Mouse (Mus musculus): Measurements from ENCODE around the gene Zfp385b. TPM values are rescaled to one million over a fixed set of nuclear protein-coding genes. Genes with fewer than 3 reads are reported as not detected.

Zfp385b gene
- polyA plus RNA-seq (2017; shearing (Covaris generic)) = under 1 TPM; 0.17 to 0.93 TPM

GRCm38 (mm10) chr2:77819539-77819938 lies at the start of gene Zfp385b:
Gene Zfp385b, minus strand, starts transcription at chr2:77819639.

Other genes with a start within 250 kb of the Zfp385b start
- 10 to 100 TPM; 32.2 to 36.1 TPM for gene Cwc22, start 126.7 kb upstream of the Zfp385b start, polyA plus RNA-seq (2017; shearing (Covaris generic))